Mouse (Mus musculus): ENCODE results near the gene Plk3.

GRCm38 (mm10) chr4:117131198-117131597 is 2.6 kb downstream of the Plk3 start:
- TF ChIP-seq CTCF (IDR thresholded peaks at IDR 0.05; ENCODE audit: borderline replicate concordance, insufficient read depth, low read depth, low read length): no peak
- no peak for TF ChIP-seq POLR2A (IDR thresholded peaks at IDR 0.05; ENCODE audit: borderline replicate concordance, insufficient read depth, low read length)
